Mouse (Mus musculus): ENCODE results near the gene Trpc1. TPM values are rescaled to one million over a fixed set of nuclear protein-coding genes. Genes with fewer than 3 reads are reported as not detected.

Trpc1 gene
- under 1 TPM; 0.06 to 0.28 TPM for polyA plus RNA-seq (2012; fragmentation: generic; extraction: Trizol)

DNA sequence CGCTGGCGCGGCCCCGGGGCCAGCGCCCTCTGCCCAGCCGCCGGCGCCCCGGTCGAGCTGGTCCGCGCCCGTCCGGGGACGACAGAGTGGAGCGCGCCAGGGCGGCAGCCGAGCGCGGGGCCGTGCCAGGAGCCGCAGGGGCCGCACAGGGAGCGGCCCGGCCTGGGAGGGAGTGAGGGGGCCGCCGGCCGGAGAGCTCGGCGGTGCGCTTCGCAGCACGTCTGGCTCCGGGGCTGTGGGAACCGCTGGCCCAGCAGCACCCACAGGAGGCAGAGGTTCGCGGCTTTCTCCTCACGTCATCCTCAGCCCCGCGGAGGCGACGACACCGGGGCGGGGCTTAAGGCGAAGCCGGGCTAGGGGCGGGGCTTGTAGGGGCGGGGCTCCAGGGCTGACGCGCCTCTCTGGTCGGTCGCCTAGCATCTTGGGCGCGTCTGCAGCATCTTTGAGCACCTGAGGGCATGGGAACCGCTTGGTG is at the start of gene Trpc1:
Trpc1 (minus strand) TSS at position 339 of the 475 bp plus-strand sequence.

Other genes starting within 250 kb of the Trpc1 start
- 1 to 10 TPM; 1.4 to 5.5 TPM for gene U2surp, start 238.4 kb downstream of the Trpc1 start, polyA plus RNA-seq (2012; fragmentation: generic; extraction: Trizol)
- gene Paqr9, start 190.7 kb downstream of the Trpc1 start, polyA plus RNA-seq (2012; fragmentation: generic; extraction: Trizol): not detected
- gene Pcolce2, start 112.8 kb downstream of the Trpc1 start, polyA plus RNA-seq (2012; fragmentation: generic; extraction: Trizol): 10 to 100 TPM in 1 of 2 experiments, 1 to 10 TPM in 1; 1.2 to 12.8 TPM
- under 1 TPM in 1 of 2 experiments, not detected in 1; 0.06 TPM for gene Pls1, start 94.9 kb upstream of the Trpc1 start, polyA plus RNA-seq (2012; fragmentation: generic; extraction: Trizol)
- gene Atr, start 107.2 kb upstream of the Trpc1 start, polyA plus RNA-seq (2012; fragmentation: generic; extraction: Trizol): 1 to 10 TPM in 1 of 2 experiments, under 1 TPM in 1; 0.21 to 1.1 TPM
- 1 to 10 TPM in 1 of 2 experiments, under 1 TPM in 1; 0.25 to 2.8 TPM for gene Xrn1, start 204.4 kb upstream of the Trpc1 start, polyA plus RNA-seq (2012; fragmentation: generic; extraction: Trizol)

Measured in C3H10T1/2 (cell line).